Mouse (Mus musculus) kidney, adult 8-10 months (tissue): ENCODE results near the gene Edar.

Experiments
- DNase-seq, 2 experiments: peaks; one replicate each; pipeline ENCODE4 v3.0.0; 2022

Edar gene

DNA sequence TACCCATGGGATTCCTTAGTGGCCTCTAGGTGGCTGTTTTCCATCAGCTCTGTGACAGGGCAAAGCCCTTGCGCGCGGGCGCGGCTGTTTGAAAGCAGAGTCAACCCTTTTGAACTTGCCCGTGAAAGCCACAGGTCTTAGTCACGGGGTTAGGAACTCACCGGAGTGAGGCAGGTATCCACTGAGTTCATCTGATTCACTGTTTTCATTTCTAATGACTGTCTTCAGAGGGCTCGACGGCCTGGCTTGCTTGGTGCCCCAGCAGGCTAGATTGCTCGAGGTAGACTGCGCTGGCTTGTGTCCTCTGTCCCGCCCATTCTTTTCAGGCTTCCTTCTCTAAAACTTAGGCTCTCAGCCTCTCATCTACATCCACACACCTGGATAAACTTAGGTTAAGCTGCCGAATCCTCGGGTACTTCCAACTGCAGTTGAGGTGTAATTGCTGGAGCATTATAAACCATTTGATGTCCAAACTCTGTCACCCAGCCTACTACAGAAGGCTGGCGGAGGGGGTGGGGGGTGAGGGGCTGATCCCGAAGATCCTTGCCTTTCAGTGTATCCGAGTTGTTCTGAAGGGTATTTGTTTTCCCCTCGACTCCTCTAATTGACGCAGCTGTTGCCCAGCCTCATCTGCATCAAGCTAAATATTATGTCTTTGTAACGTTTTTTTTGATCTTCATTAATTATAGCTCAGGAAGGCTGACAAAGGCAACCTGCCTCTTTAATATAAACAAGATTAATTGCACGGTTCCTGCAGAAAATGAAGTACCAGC lies 24.0 kb downstream of the Edar start:
- no peak for DNase-seq

DNA sequence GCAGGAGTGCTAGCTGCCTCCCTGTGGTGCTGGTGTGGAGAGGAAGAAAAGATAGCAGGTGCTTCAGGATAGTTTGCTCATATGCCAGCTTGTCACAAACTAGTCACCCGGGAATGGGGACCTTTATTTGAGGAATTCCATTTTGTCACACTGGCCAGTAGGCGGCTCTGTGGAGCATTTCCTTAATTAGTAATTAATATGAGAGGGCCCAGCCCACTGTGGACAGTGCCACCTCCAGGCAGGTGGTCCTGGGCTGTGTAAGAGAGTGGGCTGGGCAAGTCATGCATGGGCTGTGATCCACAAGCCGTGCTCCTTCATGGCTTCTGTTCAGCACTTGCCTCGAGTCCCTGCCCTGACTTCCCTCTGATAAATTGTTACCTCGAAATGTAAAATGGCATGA lies 26.7 kb downstream of the Edar start:
- DNase-seq = no peak

DNA sequence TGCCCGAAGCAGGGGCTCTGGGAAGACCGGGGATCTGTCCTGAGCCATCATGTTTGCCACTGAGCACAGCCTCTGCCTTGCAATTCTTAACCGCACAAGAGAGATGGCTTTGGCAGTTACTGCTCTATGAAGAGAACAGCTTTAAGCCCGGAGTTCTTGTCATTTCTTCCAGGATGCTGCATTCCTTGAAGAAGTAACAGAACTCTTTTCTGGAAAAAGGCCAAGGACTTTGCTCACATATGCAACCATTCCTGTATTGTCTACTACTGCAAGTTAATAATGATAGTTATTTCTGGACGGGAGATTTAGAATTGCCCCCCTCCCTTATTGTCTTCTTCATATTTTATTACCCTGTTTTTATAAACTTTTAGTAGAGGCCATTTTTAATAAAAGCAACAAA lies 30.8 kb downstream of the Edar start:
- DNase-seq = no peak

DNA sequence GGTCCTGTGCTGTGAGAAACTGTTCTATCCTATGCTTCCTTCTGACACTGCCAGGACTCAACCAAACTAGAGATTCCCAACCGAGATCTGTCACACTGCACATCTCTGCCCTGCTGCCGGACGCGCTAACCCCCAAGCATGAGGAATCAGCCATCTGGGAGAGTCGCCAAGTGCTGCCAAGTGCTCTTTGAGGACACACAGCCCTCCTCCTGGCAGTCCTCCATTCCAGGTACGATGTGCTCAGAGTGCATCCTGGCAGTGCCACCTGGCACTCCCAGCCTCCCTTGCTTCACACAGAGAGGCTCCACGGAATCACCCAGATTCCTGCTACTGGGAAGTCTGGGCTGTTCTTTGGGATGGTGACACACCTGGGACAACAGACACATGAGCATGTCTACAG lies 31.3 kb downstream of the Edar start:
- no peak for DNase-seq

DNA sequence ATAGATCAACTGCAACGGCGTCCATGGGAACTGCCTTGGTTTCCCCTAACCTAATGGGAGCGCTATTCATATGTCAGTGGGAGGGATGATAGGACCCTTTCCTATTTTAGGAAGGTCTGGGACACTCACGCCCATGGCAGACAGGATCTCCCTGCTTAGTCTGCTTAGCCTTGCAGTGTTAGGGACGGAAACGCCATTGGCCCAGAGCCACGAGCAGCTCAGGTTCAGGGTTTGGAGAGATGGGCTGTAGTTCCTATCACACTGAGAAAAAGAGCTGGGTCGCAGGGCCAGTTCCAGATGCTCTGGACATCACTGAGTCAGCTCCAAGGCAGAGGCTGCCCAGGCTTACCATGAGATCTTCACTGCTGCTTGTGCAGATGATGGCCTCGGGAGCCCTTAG lies 32.5 kb downstream of the Edar start:
- DNase-seq = no peak

DNA sequence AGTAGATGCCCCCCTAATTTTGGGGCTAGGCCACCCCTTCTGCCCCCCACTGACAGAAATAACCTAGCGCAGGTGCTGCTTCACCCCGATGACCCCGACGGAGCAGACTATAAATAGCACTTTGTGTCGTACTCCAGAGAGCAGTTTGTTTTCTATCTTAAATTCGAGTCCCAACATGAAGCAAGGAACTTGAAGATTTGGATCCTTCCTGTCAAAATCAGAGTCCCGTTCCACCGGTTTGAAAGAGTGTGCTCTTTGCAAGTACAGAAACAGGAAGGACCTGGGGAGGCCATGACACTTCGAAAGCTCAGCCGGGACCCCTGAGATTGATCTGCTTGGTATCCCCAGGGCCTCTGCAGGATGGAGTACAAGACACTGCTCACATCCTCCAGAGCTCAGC lies 33.8 kb downstream of the Edar start:
- no peak for DNase-seq

DNA sequence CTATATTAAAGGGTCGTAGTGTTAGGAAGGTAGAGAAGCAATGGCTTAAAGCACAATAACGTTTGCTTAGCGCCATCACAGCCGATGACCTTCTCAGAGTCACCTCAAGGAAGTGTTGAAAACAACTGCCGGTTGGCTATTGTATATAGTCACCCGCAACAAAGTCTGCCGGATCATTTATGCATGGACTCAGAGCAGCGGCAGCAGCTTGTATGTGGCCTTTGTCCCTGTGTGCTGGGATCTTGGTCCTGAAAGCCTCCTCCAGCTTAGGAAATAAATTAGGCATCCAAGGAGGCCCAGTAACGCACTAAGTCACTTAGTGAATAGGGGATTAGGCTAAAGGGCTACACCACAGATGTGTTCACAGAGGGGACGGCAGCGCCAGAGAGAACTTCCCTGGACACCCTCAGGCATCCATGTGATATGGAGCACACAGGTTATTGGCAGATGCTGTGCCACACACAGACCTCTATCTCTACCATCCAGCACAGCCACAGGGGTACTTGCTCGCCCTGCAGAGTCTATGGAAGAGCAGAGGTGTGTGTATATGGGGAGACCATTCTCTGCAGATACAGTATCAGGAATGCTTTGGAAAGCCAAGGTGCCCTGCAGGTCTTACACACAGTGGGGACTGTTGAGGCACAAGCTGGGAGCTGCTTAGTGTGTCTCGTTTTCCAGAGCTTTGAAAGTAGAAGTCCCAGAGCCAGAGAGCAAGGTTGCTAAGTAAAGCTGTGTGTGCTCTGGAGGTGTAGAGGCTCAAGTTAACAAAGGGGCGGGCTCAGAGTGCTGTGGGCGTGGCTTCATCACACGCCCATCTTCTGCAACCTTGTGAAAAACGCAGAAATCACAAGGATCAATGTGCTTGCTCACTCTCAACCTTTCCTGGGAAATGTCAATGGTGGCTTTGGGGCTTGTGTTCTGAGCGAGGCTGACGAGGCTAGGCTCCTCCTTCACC lies 34.7 kb downstream of the Edar start:
- no peak for DNase-seq

DNA sequence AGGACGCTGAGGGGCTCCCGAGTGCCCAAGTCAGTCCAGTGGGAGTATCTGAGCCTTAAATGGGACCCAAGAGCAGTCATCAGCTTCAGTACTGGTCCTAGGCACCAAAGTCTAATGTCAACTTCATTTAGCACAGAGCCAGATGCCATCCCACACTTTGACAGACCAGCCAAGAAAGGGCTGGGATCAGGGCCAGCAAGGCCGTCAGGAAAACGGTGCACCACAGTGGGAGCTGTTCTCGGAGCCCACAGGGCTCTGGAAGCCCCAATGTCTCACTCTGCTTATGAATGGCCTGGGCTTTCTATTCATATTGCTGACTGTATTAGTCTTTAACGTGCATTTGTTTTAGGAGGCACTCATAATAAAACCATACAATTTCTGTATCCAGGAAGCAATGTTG lies 36.2 kb downstream of the Edar start:
- DNase-seq = no peak

DNA sequence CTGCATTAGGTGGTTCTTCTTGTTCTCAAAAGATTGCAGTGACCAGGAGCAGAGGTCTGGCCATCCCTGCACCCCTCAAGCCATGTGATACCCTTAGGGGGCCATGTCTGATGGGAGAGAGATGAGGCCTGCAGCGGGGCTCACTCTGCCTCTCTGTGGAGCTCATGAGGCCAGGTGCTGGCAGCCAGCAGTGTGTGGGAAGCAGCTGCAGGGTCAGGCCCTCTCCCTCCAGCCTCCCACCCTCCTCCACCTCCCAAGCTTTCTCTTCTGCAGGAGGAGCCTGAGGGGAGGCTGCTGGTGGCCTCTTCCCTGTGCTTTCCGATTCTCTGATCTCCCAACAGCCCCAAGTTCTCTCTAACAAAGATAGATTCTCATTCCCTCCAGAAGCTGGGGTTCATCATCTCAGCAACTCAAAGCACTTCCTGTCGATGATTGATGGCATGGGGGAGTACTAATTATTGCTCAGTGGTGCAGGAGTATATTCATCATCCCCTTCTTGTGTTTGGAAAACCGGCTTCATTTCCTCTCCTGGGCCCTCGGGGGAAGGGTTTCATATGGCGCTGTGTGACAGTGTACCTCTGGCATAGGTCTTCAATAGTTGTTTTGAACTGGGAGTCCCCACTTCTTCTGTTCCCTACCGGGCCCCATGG lies 38.9 kb downstream of the Edar start:
- DNase-seq = no peak

DNA sequence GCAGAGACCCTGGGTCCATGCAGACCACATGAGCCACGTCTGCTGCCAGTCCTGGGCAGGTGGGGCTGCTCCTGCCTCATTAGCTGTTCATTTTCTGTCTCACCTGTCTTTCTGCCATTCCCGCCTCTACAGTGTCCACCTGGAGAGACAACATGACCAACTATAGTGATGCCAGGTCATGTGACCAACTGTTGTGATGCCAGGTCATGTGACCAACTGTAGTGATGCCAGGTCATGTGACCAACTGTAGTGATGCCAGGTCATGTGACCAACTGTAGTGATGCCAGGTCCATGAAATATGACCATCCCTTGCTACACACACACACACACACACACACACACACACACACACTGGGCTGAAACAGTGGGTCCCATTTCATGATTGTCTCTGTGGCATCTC lies 41.9 kb downstream of the Edar start:
- no peak for DNase-seq

DNA sequence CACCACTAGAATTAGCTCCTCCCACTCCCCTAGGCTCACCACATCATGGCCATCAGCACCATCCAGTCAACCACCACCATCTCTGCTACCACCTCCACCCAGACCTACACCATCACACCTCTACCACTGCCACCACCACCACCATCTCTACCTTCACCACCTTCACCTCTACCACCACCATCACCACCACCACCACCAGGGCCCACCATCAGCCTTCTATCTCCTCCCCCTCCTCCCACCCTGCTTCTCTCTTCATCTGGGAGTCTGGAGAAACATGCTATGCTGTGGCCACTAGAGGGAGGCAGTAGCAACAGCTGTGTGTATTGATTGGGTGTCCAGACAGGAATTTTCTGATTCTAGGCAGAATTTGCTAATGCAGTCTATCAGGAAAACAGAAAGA lies 47.9 kb downstream of the Edar start:
- no peak for DNase-seq

DNA sequence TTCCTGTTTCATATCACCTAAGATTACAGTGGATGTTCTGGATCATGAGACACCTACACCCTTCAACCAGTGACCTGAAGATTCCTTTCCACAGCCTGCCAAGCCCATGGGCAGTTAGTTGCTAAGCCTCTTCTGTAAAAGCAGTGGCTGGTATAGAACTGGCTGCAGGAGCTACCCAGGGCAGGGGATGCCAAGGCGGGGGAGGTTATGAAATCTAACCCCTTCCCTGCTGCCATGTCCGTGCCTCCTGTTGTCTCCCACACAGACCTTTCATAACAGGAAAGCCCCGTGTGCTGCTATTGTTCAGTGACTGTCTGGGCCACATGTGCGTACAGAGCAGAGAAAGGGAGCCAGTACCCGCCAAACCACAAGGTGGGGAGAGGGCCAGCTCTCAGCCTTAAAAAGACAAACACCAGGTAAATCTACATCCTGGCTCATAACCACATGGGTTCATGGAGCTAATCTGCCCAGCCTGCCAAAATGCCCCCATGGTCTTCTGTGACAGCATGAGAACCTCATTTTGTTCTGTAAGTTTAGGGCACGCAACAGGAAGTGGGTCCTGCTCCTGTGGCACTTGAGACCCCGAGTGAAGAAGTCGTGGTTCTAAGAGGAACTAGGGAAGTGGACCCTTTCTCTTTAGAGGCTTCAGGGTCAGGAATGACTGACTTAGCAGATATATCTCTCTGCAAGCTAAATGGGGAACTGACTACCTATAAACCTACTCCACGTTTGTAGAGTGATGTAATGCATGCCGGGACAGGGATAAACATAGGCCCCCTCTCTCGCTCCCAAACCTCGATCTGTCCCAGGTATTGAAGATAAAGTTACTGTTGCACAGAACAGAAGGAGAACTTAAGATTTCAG lies 50.4 kb downstream of the Edar start:
- no peak for DNase-seq

DNA sequence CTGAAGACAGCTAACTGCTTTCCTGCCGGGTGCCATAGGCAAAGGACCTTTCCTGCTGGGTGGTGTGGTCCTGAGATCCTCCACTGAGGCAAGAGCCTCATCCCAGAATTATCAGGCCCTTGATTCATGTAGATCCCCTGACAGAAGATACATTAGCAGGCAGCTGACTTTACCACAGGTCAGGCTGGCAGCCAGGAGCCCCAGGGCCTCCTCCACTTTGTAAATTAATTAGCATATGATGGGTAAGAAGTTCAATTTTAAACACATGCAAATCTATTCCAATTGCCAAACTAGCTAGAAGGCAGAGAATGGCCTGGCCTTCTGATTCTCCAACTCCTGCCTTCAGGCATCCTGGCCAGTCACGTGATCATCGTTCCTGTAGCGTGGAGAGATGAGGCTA lies 56.2 kb downstream of the Edar start:
- no peak for DNase-seq

DNA sequence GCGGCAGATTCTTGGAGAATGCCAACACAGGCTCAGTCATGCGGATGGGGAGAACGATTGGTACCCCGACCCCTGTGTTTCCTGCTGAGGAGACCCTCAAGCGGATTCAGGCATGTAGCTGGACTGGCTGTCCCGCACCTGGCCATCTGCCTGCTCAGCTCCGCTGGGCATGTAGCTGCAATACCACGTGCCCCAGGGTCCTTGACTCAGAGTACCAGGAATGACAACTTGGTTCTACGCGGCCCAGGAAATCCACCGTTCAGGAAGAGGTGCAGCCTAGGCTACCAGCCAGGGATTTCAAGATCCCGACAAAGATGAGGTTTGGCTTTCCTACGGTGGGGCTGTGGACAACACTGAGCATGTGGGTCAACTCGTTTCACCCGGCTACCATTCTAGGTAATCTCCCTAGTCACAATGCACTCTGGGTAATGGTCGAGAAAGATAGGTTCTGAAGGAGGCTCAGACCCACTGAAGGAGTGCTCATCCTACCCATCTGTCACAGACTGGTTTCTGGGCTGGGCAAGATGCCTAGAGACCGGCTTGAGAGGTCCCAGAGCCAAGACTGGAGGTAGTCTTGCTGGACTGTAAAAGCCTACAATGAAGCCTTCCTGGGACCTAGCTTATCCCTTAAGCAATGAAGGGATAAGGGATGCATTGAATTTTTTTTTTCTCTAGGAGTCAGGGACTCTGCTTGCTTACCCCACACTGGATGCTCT lies 56.8 kb downstream of the Edar start:
- DNase-seq = no peak

DNA sequence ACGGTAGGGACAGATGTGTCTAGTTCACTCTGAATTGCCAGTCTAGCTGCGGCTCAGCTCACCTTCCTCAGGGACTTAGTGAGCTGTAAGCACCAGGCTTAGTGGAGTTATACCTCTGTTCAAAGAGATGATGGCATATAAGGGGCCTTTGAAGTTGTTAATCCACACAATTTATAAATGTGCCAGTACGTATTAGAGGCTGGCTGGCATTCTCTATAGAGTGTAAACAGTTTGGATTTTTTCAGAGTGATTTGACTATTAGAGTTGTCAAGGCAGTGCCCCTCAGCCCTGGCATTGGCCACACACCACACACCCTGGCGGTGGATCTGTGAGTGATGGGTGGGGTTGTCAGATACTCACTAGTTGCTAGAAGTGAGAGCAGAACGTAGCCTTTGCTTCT lies 58.9 kb downstream of the Edar start:
- DNase-seq = no peak

DNA sequence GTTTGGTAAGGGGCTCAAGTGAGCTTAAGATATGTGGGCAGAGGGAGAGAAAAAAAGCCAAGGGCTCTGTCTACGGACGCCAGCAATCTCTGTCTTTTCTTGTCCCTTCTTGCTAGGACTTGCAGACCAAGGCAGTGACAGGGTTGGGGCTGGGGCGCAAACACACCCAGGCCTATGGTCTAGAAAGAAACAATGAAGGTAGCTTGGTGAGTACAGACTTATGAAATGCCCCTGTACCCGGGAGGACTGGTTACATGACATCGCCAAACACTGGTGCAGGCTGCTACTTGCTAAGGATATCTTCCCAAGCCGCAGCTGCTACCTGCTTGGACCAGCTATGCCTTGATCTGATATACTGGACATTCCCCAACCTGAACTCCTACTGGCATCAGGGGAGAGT lies 60.9 kb downstream of the Edar start:
- no peak for DNase-seq

DNA sequence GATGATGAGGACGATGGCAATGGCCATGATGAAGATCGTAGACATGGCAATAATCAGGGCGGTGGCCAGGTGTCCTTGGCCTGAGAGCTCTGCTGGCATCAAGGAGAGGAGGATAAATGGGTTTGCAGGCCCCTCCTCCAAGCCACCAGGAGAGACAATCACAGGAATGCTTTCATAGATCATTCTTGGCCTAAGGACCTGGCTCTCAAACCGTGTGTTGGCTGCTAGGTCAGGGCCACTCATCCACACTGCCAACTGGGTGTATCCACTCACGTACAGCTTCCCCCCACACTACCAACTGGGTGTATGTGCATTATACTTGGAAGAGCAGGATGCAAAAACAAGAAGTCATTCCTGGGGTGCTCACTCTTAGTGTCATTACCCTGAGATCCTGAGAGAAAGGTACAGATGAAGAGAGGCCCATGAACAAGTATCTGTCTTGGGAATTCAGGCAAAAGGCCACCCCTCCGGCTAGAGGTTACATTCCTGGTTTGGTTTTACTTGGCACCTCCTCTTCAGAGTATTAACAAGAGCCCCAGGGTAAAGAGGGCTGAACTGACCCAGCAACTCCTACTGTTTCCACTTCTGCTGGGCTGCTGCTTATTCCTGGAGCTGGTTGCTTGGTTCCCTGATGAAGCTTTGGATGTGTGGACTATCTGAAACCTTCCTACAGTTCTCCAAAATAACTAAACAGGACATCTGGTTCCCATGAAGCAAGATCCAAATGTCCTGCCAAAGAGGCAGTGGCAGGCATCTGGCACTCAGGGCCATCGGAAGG lies 64.8 kb downstream of the Edar start:
- DNase-seq = peak; percentile 18 to 49

DNA sequence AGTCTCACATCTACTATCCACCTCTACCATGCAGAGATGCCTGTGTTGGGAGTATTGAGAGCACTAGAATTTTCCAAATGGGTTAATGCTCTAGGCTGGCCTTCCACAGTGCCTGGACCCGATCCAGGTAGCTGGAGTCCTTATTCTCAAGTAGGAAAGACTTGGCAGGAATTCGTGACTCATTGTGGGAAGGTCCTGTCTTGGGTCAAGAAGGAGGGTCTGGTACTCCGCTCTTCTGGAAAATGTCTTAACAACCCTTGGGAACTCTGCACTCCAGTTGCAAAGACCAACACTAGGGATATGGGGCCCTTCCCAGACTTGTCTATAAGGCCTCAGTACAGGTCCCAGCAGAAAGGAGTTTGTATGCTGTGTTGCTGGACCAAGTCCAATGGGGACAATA lies 66.6 kb downstream of the Edar start:
- DNase-seq = peak in 1 of 2 experiments; percentile 24

DNA sequence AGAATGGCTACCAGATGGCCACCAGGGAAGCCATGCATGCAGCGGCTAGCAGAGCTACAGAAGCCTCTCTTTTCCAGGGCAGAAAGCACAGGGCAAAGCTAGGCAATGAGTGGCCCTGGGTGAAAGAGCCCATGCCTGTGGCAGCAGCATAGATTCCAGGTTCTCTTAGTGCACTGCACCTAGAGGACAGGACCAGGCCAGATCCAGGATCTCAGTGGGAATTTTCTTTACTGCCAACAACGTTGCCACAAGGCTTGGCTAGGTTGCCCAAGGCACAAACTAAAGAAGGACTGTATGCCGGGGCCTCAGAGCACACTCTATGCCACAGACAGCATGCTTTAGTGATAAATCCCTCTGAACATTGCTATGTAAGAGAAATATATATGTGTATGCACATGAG lies 69.1 kb downstream of the Edar start:
- no peak for DNase-seq

DNA sequence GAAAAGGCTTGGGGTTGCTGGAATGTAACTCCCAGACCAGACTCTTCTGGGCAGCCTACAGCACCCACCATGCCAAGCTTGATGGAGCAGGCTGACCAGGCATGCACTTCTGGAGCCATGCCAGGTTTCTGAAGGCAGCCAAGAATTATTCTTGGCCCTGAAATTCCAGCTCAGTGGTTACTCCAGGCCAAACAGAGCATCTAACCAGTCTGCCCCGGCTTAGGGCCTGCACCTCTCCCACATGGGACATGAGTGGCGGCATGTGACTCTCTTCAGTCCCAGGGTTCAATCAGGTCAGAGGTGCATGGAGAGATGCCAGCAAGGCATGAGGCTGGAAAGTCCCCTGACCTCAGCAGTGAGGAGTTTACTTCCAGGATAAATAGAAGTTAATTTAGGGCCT lies 70.7 kb downstream of the Edar start:
- peak; percentile 95 to 98 for DNase-seq

DNA sequence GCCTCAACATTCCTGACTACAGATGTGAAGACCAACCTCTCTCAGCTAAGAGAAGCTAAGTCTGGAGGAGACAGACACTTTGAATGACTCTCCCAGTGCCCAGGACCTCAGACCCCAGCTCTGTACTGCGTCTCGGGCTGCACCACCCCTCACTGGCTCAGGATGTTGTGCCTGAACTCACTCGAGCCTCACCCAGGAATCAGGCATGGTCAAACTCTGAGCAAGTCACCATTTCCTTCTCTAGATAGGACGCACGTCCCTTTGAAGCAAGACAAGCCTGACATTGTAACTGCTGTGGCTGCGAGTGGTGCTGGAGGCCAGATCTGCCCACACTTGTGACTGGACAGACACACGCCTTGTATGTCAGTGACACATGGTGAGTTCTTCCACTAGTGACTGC lies 73.5 kb downstream of the Edar start:
- no peak for DNase-seq
